17 mouse cellular contexts compared by ENCODE assay signal in the genomic region with DNA sequence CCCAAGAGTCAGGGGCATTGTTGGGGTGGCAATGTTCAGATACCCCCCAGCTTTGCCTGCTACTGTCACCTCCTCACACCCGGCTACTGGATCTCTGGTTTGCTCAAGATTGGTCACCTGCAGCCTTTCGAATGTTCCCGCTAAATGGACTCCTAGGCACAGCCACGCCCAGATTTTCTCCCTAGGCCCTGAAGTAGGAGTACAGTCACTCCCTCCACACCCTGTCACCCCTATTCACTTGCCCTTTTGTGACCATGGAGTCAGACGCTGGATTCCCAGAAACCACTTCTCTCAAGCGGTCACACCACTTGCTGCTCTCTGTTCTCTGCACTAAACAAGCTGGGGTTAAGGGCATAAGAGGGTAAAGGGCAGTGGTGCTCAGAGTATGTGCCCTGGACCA. TPM values are rescaled to one million over a fixed set of nuclear protein-coding genes. Genes with fewer than 3 reads are reported as not detected.
"Had no signal": no experiment of that assay in that cellular context is flagged by ENCODE, and none has a peak within 500 bp of the region (broad histone marks: within the 10 kb centered on the region; RNA-seq: fewer than 3 reads in every experiment).

No protein-coding gene starts in this region.

- ATAC-seq: intestine, embryonic 16.5 days had no signal

- DNase-seq: kidney, adult 18-20 months; kidney, adult 9 months; layer of hippocampus, postnatal 36 days; liver, embryonic 13.5 days; thymus, adult 2 months; thymus, postnatal 14 days; thymus, postnatal 4 days had no signal

- H3K4me3 ChIP-seq: left cerebral cortex, adult 2 months; liver, embryonic 13.5 days; lung, embryonic 15.5 days; midbrain, embryonic 13.5 days; neural tube, embryonic 12.5 days had no signal

- H3K4me1 ChIP-seq: liver, embryonic 13.5 days; lung, embryonic 15.5 days had no signal

- H3K9me3 ChIP-seq: liver, embryonic 13.5 days; lung, embryonic 15.5 days; midbrain, embryonic 13.5 days; neural tube, embryonic 12.5 days had no signal

- H3K36me3 ChIP-seq: liver, embryonic 13.5 days; lung, embryonic 15.5 days; midbrain, embryonic 13.5 days; neural tube, embryonic 12.5 days had no signal

- H3K4me2 ChIP-seq: liver, embryonic 13.5 days; lung, embryonic 15.5 days; midbrain, embryonic 13.5 days; neural tube, embryonic 12.5 days had no signal

- H3K9ac ChIP-seq: liver, embryonic 13.5 days; lung, embryonic 15.5 days; midbrain, embryonic 13.5 days; neural tube, embryonic 12.5 days had no signal

- H3K27ac ChIP-seq: kidney, postnatal 0 days; left cerebral cortex, adult 2 months; liver, embryonic 13.5 days; lung, embryonic 15.5 days; neural tube, embryonic 12.5 days had no signal

- H3K27me3 ChIP-seq: liver, embryonic 13.5 days; lung, embryonic 15.5 days; midbrain, embryonic 13.5 days; neural tube, embryonic 12.5 days had no signal

RNA-seq across cellular contexts. Expression of a gene that starts 28.1 kb away (rescaled TPM):
- polyA plus RNA-seq: intestine, embryonic 16.5 days; kidney, postnatal 0 days; liver, adult 2 months; liver, embryonic 16.5 days; lung, embryonic 15.5 days; spleen, adult 2 months; stomach, embryonic 16.5 days; thymus, adult 2 months had no signal
